8 mouse cellular contexts compared by ENCODE assay signal in the genomic region with DNA sequence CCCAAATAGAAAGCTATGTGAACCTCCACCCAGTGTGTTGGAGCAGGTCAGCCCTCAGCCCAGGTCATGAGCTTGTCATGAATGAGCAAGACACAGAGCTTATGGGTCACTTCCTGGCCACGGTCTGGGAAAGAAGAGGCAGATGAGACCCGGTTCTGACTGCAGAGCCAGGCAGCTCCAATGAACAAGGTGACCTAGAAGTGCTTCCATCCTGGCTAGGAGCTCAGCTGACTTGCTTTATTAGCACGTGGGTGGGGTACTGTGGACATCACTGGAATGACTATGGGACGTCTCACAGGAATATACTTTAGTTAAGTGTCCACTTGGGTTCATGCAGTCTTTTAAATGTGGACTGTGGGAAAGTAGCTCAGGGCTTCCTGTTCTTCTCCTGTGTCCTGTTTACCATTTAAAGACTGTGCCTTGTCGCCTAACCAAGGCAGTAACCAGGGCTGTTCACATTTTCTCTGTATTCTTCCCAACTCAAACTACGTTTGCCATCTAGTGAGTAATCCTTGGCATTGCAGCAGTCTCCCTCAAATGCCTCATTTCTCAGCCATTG.
DNase-seq lines count a peak whose midpoint lies in the region; ATAC-seq lines count a peak whose summit lies in the region.

No protein-coding gene starts in this region.

- no peak overlapping the region for H3K9ac ChIP-seq in limb, embryonic 11.5 days (ENCODE audit: low read length)
- H3K9ac ChIP-seq in limb, embryonic 13.5 days, result no peak overlapping the region

- H3K9me3 ChIP-seq in limb, embryonic 11.5 days (ENCODE audit: control insufficient read depth, low read length), result no peaks in the 10 kb centered on the region
- H3K9me3 ChIP-seq in limb, embryonic 10.5 days (replicated peaks), result no peaks in the 10 kb centered on the region
- no peaks in the 10 kb centered on the region for H3K9me3 ChIP-seq in limb, embryonic 13.5 days

- H3K36me3 ChIP-seq in limb, embryonic 11.5 days (ENCODE audit: control insufficient read depth, insufficient read depth, low read length), result no peaks in the 10 kb centered on the region
- no peaks in the 10 kb centered on the region for H3K36me3 ChIP-seq in limb, embryonic 10.5 days
- H3K36me3 ChIP-seq in limb, embryonic 13.5 days, result no peaks in the 10 kb centered on the region

- 49% methylated on average over 6 of the region's 6 CpGs for WGBS in limb, embryonic 11.5 days
- WGBS in limb, embryonic 10.5 days, result 55% methylated on average over 6 of the region's 6 CpGs
- WGBS in limb, embryonic 13.5 days, result 48% methylated on average over 6 of the region's 6 CpGs

- no peak overlapping the region for H3K27ac ChIP-seq in limb, embryonic 11.5 days (replicated peaks; ENCODE audit: low read depth, low read length)
- H3K27ac ChIP-seq in limb, embryonic 10.5 days, result no peak overlapping the region
- H3K27ac ChIP-seq in limb, embryonic 13.5 days, result no peak overlapping the region

- H3K4me3 ChIP-seq in limb, embryonic 11.5 days (ENCODE audit: low read depth, low read length), result no peak overlapping the region
- H3K4me3 ChIP-seq in limb, embryonic 10.5 days, result no peak overlapping the region
- H3K4me3 ChIP-seq in limb, embryonic 13.5 days, result no peak overlapping the region

- no peak for ATAC-seq in limb, embryonic 11.5 days (ENCODE audit: insufficient number of reproducible peaks, low FRiP score, low TSS enrichment, low read depth)
- peak; percentile 73; the same call in 1 of the 2 replicates for ATAC-seq in granulocyte monocyte progenitor cell, adult 5-6 weeks (replicated peaks; ENCODE audit: poor library complexity, severe bottlenecking)
- peak; percentile 48 for ATAC-seq in limb, embryonic 13.5 days (ENCODE audit: low FRiP score, low read depth)

- peak; percentile 54 for DNase-seq in limb, embryonic 11.5 days (ENCODE audit: low spot score)
- no peak for DNase-seq in limb, embryonic 10.5 days (ENCODE audit: low spot score)
- peak; percentile 6 for DNase-seq in cerebellum, adult 9-11 months
- peak; percentile 67 for DNase-seq in kidney, adult 9 months
- peak; percentile 71 for DNase-seq in retina, embryonic 14.5 days (ENCODE audit: low spot score)
- DNase-seq in testis, postnatal 14 days (ENCODE audit: low spot score), result no peak

- no peaks in the 10 kb centered on the region for H3K4me1 ChIP-seq in limb, embryonic 11.5 days (ENCODE audit: control insufficient read depth, insufficient read depth, low read length)
- H3K4me1 ChIP-seq in limb, embryonic 10.5 days, result no peaks in the 10 kb centered on the region
- no peaks in the 10 kb centered on the region for H3K4me1 ChIP-seq in limb, embryonic 13.5 days

- no peaks in the 10 kb centered on the region for H3K27me3 ChIP-seq in limb, embryonic 11.5 days (ENCODE audit: control insufficient read depth, insufficient read depth, low read length)
- H3K27me3 ChIP-seq in limb, embryonic 10.5 days (ENCODE audit: low read depth, poor library complexity, severe bottlenecking), result no peaks in the 10 kb centered on the region
- H3K27me3 ChIP-seq in limb, embryonic 13.5 days, result no peaks in the 10 kb centered on the region

- H3K4me2 ChIP-seq in limb, embryonic 11.5 days (ENCODE audit: low read depth, severe bottlenecking), result no peak overlapping the region
- H3K4me2 ChIP-seq in limb, embryonic 13.5 days (replicated peaks), result no peak overlapping the region

Comparison
In these comparisons a context has a peak if more than half of its experiments do, and no peak if none do; other contexts are left out.
1. DNase-seq: peak in limb, embryonic 11.5 days (single experiment), cerebellum, adult 9-11 months (single experiment), kidney, adult 9 months (single experiment) and retina, embryonic 14.5 days (single experiment); none in limb, embryonic 10.5 days (single experiment) and testis, postnatal 14 days (single experiment).